ENCODE assay signal across 25 mouse cellular contexts in genomic region chr3:85987225-85987624, GRCm38 (mm10). TPM values are rescaled to one million over a fixed set of nuclear protein-coding genes. Genes with fewer than 3 reads are reported as not detected.
A peak's percentile ranks its signal among the peaks of the same experiment; 100 is the strongest.
DNase-seq lines count a peak whose midpoint lies in the region; TF ChIP-seq lines count a peak whose summit lies in the region.
"Had no signal": no experiment of that assay in that cellular context is flagged by ENCODE, and none has a peak within 500 bp of the region (broad histone marks: within the 10 kb centered on the region; RNA-seq: fewer than 3 reads in every experiment).

No protein-coding gene starts in this region.

- no peak overlapping the region for H3K9ac ChIP-seq in liver, adult 2 months (ENCODE audit: low read depth, low read length)
- H3K9ac ChIP-seq: embryonic facial prominence, embryonic 12.5 days; forebrain, embryonic 12.5 days had no signal

- TF ChIP-seq CTCF in liver, adult 2 months (IDR thresholded peaks at IDR 0.05; ENCODE audit: low read depth, low read length) = peak; percentile 20; the same call in 1 of the 2 replicates

- no peak for TF ChIP-seq POLR2A in liver, adult 2 months (IDR thresholded peaks at IDR 0.05; ENCODE audit: extremely low read depth, insufficient read depth, low read length)

- peak overlapping the region; percentile 61 for H3K27ac ChIP-seq in liver, adult 2 months (replicated peaks; ENCODE audit: insufficient read depth, low read depth, low read length)
- H3K27ac ChIP-seq: embryonic facial prominence, embryonic 10.5 days; embryonic facial prominence, embryonic 12.5 days; forebrain, embryonic 10.5 days; forebrain, embryonic 12.5 days had no signal

- peaks cover 32% of the 10 kb centered on the region for H3K4me1 ChIP-seq in liver, adult 2 months (ENCODE audit: control insufficient read depth, insufficient read depth, low read length)
- H3K4me1 ChIP-seq: embryonic facial prominence, embryonic 12.5 days had no signal

- H3K4me3 ChIP-seq in liver, adult 2 months (ENCODE audit: insufficient read depth, low read depth, low read length) = no peak overlapping the region
- H3K4me3 ChIP-seq: embryonic facial prominence, embryonic 10.5 days; embryonic facial prominence, embryonic 12.5 days; forebrain, embryonic 10.5 days; forebrain, embryonic 12.5 days had no signal

- DNase-seq in liver, adult 2 months (ENCODE audit: extremely low read depth, low read depth, low spot score) = peak; percentile 79
- DNase-seq in liver (no peak), 416B (ENCODE audit: low read depth) (peak; percentile 8)
- peak; percentile 77 for DNase-seq in gonadal fat pad, adult 2 months (ENCODE audit: low read depth)
- no peak for DNase-seq in embryo, embryonic 11 days
- DNase-seq: adrenal gland, adult 2 months; adrenal gland, postnatal 10 days; adrenal gland, postnatal 25 days; cerebellum, adult 11 months; cerebellum, adult 18-20 months; cerebellum, adult 8-10 months; cerebellum, adult 9-11 months; cerebellum, postnatal 14 days; cerebellum, postnatal 36 days had no signal

- 51% methylated on average over 2 of the region's 2 CpGs for WGBS in liver, adult 2 months

- H3K27me3 ChIP-seq in liver, adult 2 months (ENCODE audit: control insufficient read depth, insufficient read depth, low read length) = no peaks in the 10 kb centered on the region
- H3K27me3 ChIP-seq: embryonic facial prominence, embryonic 12.5 days; forebrain, embryonic 12.5 days had no signal

- H3K79me2 ChIP-seq in liver, adult 2 months (ENCODE audit: control insufficient read depth, insufficient read depth, low read length) = peaks cover 45% of the 10 kb centered on the region

- peaks cover 4% of the 10 kb centered on the region; the same call in 1 of the 2 replicates for H3K36me3 ChIP-seq in liver, adult 2 months (ENCODE audit: control insufficient read depth, insufficient read depth, low read length)
- H3K36me3 ChIP-seq: forebrain, embryonic 12.5 days had no signal

RNA-seq across cellular contexts. Expression of gene Prss48, which starts 15.1 kb away (rescaled TPM):
- not detected in 2 replicates for total RNA-seq in liver, adult 2 months (2014; rRNA removed)
- not detected in 2 replicates for polyA plus RNA-seq in liver, adult 2 months (2012; rRNA removed)
- 0.12 TPM in 1 of 2 replicates, not detected in the other for polyA plus RNA-seq in gonadal fat pad, adult 2 months (2012; rRNA removed)
- total RNA-seq: adrenal gland, adult 2 months; adrenal gland, postnatal 10 days; adrenal gland, postnatal 25 days; adrenal gland, postnatal 4 days; common myeloid progenitor, adult 5-6 weeks; MEL had no signal
- polyA plus RNA-seq: adrenal gland, adult 2 months; brain, embryonic 14.5 days; embryonic facial prominence, embryonic 12.5 days; embryonic facial prominence, embryonic 14.5 days; forebrain, embryonic 10.5 days; forebrain, embryonic 12.5 days; forebrain, embryonic 14.5 days; forebrain, embryonic 16.5 days had no signal

RNA-seq across cellular contexts. Expression of gene Sh3d19, which starts 16.3 kb away (rescaled TPM):
- 40.1 and 58.3 TPM in 2 replicates for total RNA-seq in liver, adult 2 months (2014; rRNA removed)
- polyA plus RNA-seq in liver, adult 2 months (2012; rRNA removed) = 52.0 and 55.3 TPM in 2 replicates
- 40.7 and 52.7 TPM in 2 replicates for polyA plus RNA-seq in gonadal fat pad, adult 2 months (2012; rRNA removed)

Comparison
In these comparisons a context has a peak if more than half of its experiments do, and no peak if none do; other contexts are left out.
1. DNase-seq: peak in liver, adult 2 months (single experiment), 416B (single experiment) and gonadal fat pad, adult 2 months (single experiment); none in liver (single experiment) and embryo, embryonic 11 days (single experiment).